Mouse (Mus musculus): ENCODE data around the gene Art4. TPM values are rescaled to one million over a fixed set of nuclear protein-coding genes. Genes with fewer than 3 reads are reported as not detected.

Art4 gene
- total and polyA plus RNA-seq, 3 experiments = 0.34 to 1.0 (median 0.48) TPM

- in situ Hi-C loops (cut with MboI; ENCODE audit: low pct_ligation_motif_present, low pct_unique_long_range_greater_than_20kb, low sequenced_read_pairs) = no loop called here
- dilution Hi-C loops (cut with MboI; ENCODE audit: extremely low pct_ligation_motif_present, extremely low pct_unique_long_range_greater_than_20kb, low sequenced_read_pairs) = no loop called here
- Histone ChIP-seq H3K27ac (ENCODE audit: insufficient read depth, low read depth) (no peak overlapping the region), H3K36me3 (replicated peaks in 1 of 2; ENCODE audit: control insufficient read depth in 1 of 2, insufficient read depth in 1 of 2, low read length in 1 of 2) (peaks cover 0 to 13% of the 10 kb centered on the region in 2 experiments), H3K9me3 (replicated peaks; ENCODE audit: low read length) (no peaks in the 10 kb centered on the region), H3K9ac (ENCODE audit: insufficient read depth, low read depth) (no peak overlapping the region), H3K4me1 (ENCODE audit: control insufficient read depth in 1 of 2, insufficient read depth in 2 of 2) (no peaks in the 10 kb centered on the region), H3K79me2 (replicated peaks; ENCODE audit: control insufficient read depth, extremely low read depth, insufficient read depth, poor library complexity, severe bottlenecking) (no peaks in the 10 kb centered on the region), H3K4me2 (ENCODE audit: insufficient read depth, low read depth, poor library complexity, severe bottlenecking) (no peak overlapping the region), H3K4me3 (replicated peaks in 1 of 3; ENCODE audit: low read depth in 2 of 3, low read length in 2 of 3, poor library complexity in 1 of 3) (no peak overlapping the region), H3K27me3 (replicated peaks) (no peaks in the 10 kb centered on the region)
- TF ChIP-seq RAD21 (IDR thresholded peaks at IDR 0.05; ENCODE audit: low read depth, low read length) (no peak), MEF2A (IDR thresholded peaks at IDR 0.05; ENCODE audit: borderline replicate concordance, low read depth, low read length) (no peak), UBTF (IDR thresholded peaks at IDR 0.05; ENCODE audit: low read depth, low read length) (no peak), MAFK (IDR thresholded peaks at IDR 0.05; ENCODE audit: insufficient replicate concordance, low read length) (no peak), MAZ (IDR thresholded peaks at IDR 0.05; ENCODE audit: low read depth, low read length) (no peak), MXI1 (IDR thresholded peaks at IDR 0.05; ENCODE audit: low read depth, low read length) (no peak), EP300 (IDR thresholded peaks at IDR 0.05; ENCODE audit: low read length) (no peak), JUN (IDR thresholded peaks at IDR 0.05; ENCODE audit: insufficient read depth, low read depth, low read length) (no peak), CTCF (conservative IDR thresholded peaks at IDR 0.05 in 1 of 2, IDR thresholded peaks at IDR 0.05 in 1 of 2; ENCODE audit: low read depth in 2 of 2, low read length in 2 of 2) (no peak), GABPA (IDR thresholded peaks at IDR 0.05; ENCODE audit: insufficient replicate concordance, low read depth, low read length) (no peak), NRF1 (IDR thresholded peaks at IDR 0.05; ENCODE audit: low read depth, low read length) (no peak)
- DNase-seq (ENCODE audit: extremely low read depth) = no peak
These were observed 32.0 kb upstream of the Art4 start for GRCm38 (mm10) chr6:136889554-136889953.

- no peak overlapping the region for H3K27ac ChIP-seq (ENCODE audit: insufficient read depth, low read depth)
- no peak overlapping the region for H3K4me2 ChIP-seq (ENCODE audit: insufficient read depth, low read depth, poor library complexity, severe bottlenecking)
- no peak for DNase-seq (ENCODE audit: extremely low read depth)
- no peaks in the 10 kb centered on the region for H3K4me1 ChIP-seq (ENCODE audit: control insufficient read depth in 1 of 2, insufficient read depth in 2 of 2)
- peaks cover 0 to 13% of the 10 kb centered on the region in 2 experiments for H3K36me3 ChIP-seq (replicated peaks in 1 of 2; ENCODE audit: control insufficient read depth in 1 of 2, insufficient read depth in 1 of 2, low read length in 1 of 2)
- H3K27me3 ChIP-seq (replicated peaks) = no peaks in the 10 kb centered on the region
- H3K4me3 ChIP-seq (replicated peaks in 1 of 3; ENCODE audit: low read depth in 2 of 3, low read length in 2 of 3, poor library complexity in 1 of 3) = no peak overlapping the region
- TF ChIP-seq MYC (IDR thresholded peaks at IDR 0.05; ENCODE audit: low read depth, low read length) (no peak), NRF1 (IDR thresholded peaks at IDR 0.05; ENCODE audit: low read depth, low read length) (no peak), RCOR1 (conservative IDR thresholded peaks at IDR 0.05; ENCODE audit: low read depth, low read length) (no peak), UBTF (IDR thresholded peaks at IDR 0.05; ENCODE audit: low read depth, low read length) (no peak), TCF12 (IDR thresholded peaks at IDR 0.05; ENCODE audit: low read depth, low read length) (no peak), GABPA (IDR thresholded peaks at IDR 0.05; ENCODE audit: insufficient replicate concordance, low read depth, low read length) (no peak), KAT2A (IDR thresholded peaks at IDR 0.05; ENCODE audit: insufficient replicate concordance, low read length) (no peak), EP300 (IDR thresholded peaks at IDR 0.05; ENCODE audit: low read length) (no peak), MAFK (IDR thresholded peaks at IDR 0.05; ENCODE audit: insufficient replicate concordance, low read length) (no peak)
- no peaks in the 10 kb centered on the region for H3K79me2 ChIP-seq (replicated peaks; ENCODE audit: control insufficient read depth, extremely low read depth, insufficient read depth, poor library complexity, severe bottlenecking)
- H3K9me3 ChIP-seq (replicated peaks; ENCODE audit: low read length) = no peaks in the 10 kb centered on the region
- in situ Hi-C loops (cut with MboI; ENCODE audit: low pct_ligation_motif_present, low pct_unique_long_range_greater_than_20kb, low sequenced_read_pairs) = no loop called here
- dilution Hi-C loops (cut with MboI; ENCODE audit: extremely low pct_ligation_motif_present, extremely low pct_unique_long_range_greater_than_20kb, low sequenced_read_pairs) = no loop called here
- H3K9ac ChIP-seq (ENCODE audit: insufficient read depth, low read depth) = no peak overlapping the region
These were observed 31.5 kb upstream of the Art4 start for GRCm38 (mm10) chr6:136889067-136889466.

Data from CH12.LX (cell line).